Mouse (Mus musculus): Measurements from ENCODE around the gene Lsm2.
A peak's percentile ranks its signal among the peaks of the same experiment; 100 is the strongest.

The Lsm2 gene

GRCm38 (mm10) chr17:35012430-35012829 lies 30.8 kb downstream of the Lsm2 start:
- no peak for DNase-seq (ENCODE audit: low read depth, low spot score)

- no peak for DNase-seq (ENCODE audit: low read depth, low spot score)
These were observed 31.6 kb downstream of the Lsm2 start for GRCm38 (mm10) chr17:35013221-35013620.

- DNase-seq (ENCODE audit: low read depth, low spot score) = no peak
These were observed 33.6 kb downstream of the Lsm2 start for GRCm38 (mm10) chr17:35015296-35015695.

GRCm38 (mm10) chr17:35016376-35016775 lies 34.7 kb downstream of the Lsm2 start, which contains the start of gene Vwa7:
Gene Vwa7 (plus strand): TSS chr17:35016579.
- DNase-seq (ENCODE audit: low read depth, low spot score) = peak; percentile 77

GRCm38 (mm10) chr17:35016791-35017705 lies 35.4 kb downstream of the Lsm2 start:
- no peak for DNase-seq (ENCODE audit: low read depth, low spot score)

GRCm38 (mm10) chr17:35017706-35018030 lies 36.0 kb downstream of the Lsm2 start:
- DNase-seq (ENCODE audit: low read depth, low spot score) = no peak

GRCm38 (mm10) chr17:35018171-35018570 lies 36.5 kb downstream of the Lsm2 start:
- DNase-seq (ENCODE audit: low read depth, low spot score) = no peak

- no peak for DNase-seq (ENCODE audit: low read depth, low spot score)
These were observed 38.2 kb downstream of the Lsm2 start for GRCm38 (mm10) chr17:35019894-35020293.

GRCm38 (mm10) chr17:35020551-35020950 lies 38.9 kb downstream of the Lsm2 start:
- DNase-seq (ENCODE audit: low read depth, low spot score) = no peak

GRCm38 (mm10) chr17:35021163-35021808 lies 39.6 kb downstream of the Lsm2 start:
- DNase-seq (ENCODE audit: low read depth, low spot score) = peak; percentile 65

GRCm38 (mm10) chr17:35021842-35022477 lies 40.3 kb downstream of the Lsm2 start:
- no peak for DNase-seq (ENCODE audit: low read depth, low spot score)

GRCm38 (mm10) chr17:35022541-35023060 lies 40.9 kb downstream of the Lsm2 start:
- DNase-seq (ENCODE audit: low read depth, low spot score) = no peak

- no peak for DNase-seq (ENCODE audit: low read depth, low spot score)
These were observed 41.6 kb downstream of the Lsm2 start for GRCm38 (mm10) chr17:35023221-35023620.

- DNase-seq (ENCODE audit: low read depth, low spot score) = no peak
These were observed 42.1 kb downstream of the Lsm2 start for GRCm38 (mm10) chr17:35023756-35024155.

- DNase-seq (ENCODE audit: low read depth, low spot score) = no peak
These were observed 42.6 kb downstream of the Lsm2 start for GRCm38 (mm10) chr17:35024261-35024660.

- DNase-seq (ENCODE audit: low read depth, low spot score) = no peak
These were observed 43.2 kb downstream of the Lsm2 start for GRCm38 (mm10) chr17:35024691-35025488.

- DNase-seq (ENCODE audit: low read depth, low spot score) = no peak
These were observed 44.5 kb downstream of the Lsm2 start for GRCm38 (mm10) chr17:35026206-35026605.

GRCm38 (mm10) chr17:35027277-35028068 lies 45.8 kb downstream of the Lsm2 start, which contains the start of gene Sapcd1:
Gene Sapcd1 (minus strand): TSS chr17:35028016.
- DNase-seq (ENCODE audit: low read depth, low spot score) = no peak

GRCm38 (mm10) chr17:35028315-35028714 lies 46.7 kb downstream of the Lsm2 start:
- no peak for DNase-seq (ENCODE audit: low read depth, low spot score)
